Mouse (Mus musculus) heart, postnatal 0 days (tissue): ENCODE data around the gene Gab1.

Experiments used
- CTCF ChIP-seq: IDR thresholded peaks from 2 replicates; pipeline ENCODE4 v1.5.1; 2016; ENCODE audit warnings: antibody characterized with exemption, control low read depth, low read depth
- EP300 ChIP-seq: IDR thresholded peaks from 2 replicates; pipeline ENCODE4 v1.6.1; 2016; ENCODE audit warnings: antibody characterized with exemption, low read depth

DNA sequence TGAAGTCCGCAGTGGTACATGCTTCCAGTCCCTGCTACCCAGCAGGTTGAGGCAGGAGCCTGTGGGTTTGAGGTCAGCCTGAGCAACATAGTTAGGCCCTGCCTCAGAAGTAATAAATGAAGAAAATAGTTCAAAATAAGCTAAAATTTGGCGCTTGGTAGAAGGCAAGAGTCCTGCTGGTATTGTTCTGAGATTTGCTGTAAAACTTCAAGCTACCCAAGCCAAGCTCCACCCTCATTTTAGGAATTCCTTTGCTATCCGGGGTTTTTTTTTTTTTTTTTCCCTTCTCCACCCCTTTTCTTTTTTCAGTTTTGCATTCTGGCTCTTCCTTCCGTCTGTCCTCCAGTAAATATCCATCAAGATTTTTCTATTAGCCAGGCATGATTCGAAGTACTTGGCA lies 15.7 kb upstream of the Gab1 start:
- TF ChIP-seq CTCF (no peak), EP300 (no peak)
